Mouse (Mus musculus) layer of hippocampus, adult 2 months (tissue): ENCODE results near the gene Rnf187. TPM values are rescaled to one million over a fixed set of nuclear protein-coding genes. Genes with fewer than 3 reads are reported as not detected.

Experiments used
- DNase-seq, 2 experiments: peaks; one replicate each; pipeline ENCODE4 v3.0.0; 2022; ENCODE audit warnings: low spot score in 2 of 2
- H3K27ac ChIP-seq: fragments of 200-600 bp; 2 replicates; pipeline ENCODE4 v1.8.1; 2022
- H3K4me3 ChIP-seq: fragments of 200-600 bp; 2 replicates; pipeline ENCODE4 v1.8.1; 2022; ENCODE audit warnings: mild to moderate bottlenecking
- CTCF ChIP-seq: fragments of 200-600 bp; conservative IDR thresholded peaks from 2 replicates; pipeline ENCODE4 v1.8.1; 2022; ENCODE audit warnings: antibody characterized with exemption, mild to moderate bottlenecking, moderate library complexity
- total RNA-seq, 2 experiments: library from RNA; stranded (reverse); gene quantifications; 2 replicates each; pipeline ENCODE4 v1.2.3; 2021

Rnf187 gene
- total RNA-seq, 2 experiments from 2014 or later = 462 to 508 TPM

GRCm38 (mm10) chr11:58978027-58978705 lies 39.5 kb upstream of the Rnf187 start, which contains the start of gene Trim11:
Trim11 (plus strand) TSS chr11:58978093.
- Histone ChIP-seq H3K27ac (peak within 1 kb of the TSS; percentile 95), H3K4me3 (peak within 1 kb of the TSS; percentile 67)
- DNase-seq = peak in 1 of 2 experiments; percentile 67
- TF ChIP-seq CTCF = no peak

DNA sequence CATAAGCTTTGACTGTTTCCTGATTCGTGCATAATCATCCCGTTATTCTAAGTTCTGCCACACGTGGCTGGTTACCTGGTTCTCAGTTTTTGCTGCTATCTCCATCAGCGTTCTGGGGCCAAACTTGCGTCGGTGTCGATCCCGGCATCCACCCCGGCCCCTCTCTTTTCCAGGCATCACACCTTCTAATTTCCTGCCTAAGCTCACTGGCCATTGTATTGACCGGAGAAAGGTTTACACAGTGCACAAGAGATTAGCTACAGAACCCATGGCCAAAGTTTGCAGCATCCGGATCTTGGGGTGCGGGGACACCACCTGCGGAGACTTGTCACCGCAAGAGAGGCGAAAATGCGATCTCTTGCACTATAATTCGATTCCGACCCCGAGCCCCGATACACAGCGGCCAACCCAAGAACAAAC lies 38.9 kb upstream of the Rnf187 start:
- DNase-seq = no peak
- peak overlapping the region; percentile 67 for H3K4me3 ChIP-seq
- TF ChIP-seq CTCF = no peak
- peak overlapping the region; percentile 95 for H3K27ac ChIP-seq

GRCm38 (mm10) chr11:58977150-58977549 lies 38.4 kb upstream of the Rnf187 start:
- TF ChIP-seq CTCF = no peak
- Histone ChIP-seq H3K27ac (peak overlapping the region; percentile 95), H3K4me3 (peak overlapping the region; percentile 67)
- no peak for DNase-seq

GRCm38 (mm10) chr11:58974414-58974813 lies 35.7 kb upstream of the Rnf187 start:
- Histone ChIP-seq H3K27ac (no peak overlapping the region), H3K4me3 (no peak overlapping the region)
- no peak for DNase-seq
- no peak for TF ChIP-seq CTCF

DNA sequence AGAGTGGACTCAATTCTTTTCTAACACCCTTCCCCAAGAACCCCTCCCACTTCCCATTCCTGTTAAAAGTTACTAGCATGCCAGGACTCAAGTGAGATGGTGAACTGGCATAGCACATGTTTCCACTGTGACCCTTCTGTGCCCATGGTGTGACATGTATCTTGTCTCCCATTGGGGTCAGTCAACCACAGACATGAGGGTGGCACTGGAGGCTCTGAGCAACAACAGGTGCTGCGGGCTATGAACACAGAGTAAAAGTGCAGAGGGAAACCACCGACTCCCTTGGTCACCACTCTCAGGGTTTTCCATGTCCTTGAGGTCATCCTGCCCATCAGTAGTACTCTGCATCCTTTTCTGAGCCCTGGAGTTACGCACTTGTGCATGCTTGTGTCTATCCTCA lies 33.1 kb upstream of the Rnf187 start:
- TF ChIP-seq CTCF = no peak
- DNase-seq = no peak
- no peak overlapping the region for H3K4me3 ChIP-seq
- H3K27ac ChIP-seq = no peak overlapping the region

DNA sequence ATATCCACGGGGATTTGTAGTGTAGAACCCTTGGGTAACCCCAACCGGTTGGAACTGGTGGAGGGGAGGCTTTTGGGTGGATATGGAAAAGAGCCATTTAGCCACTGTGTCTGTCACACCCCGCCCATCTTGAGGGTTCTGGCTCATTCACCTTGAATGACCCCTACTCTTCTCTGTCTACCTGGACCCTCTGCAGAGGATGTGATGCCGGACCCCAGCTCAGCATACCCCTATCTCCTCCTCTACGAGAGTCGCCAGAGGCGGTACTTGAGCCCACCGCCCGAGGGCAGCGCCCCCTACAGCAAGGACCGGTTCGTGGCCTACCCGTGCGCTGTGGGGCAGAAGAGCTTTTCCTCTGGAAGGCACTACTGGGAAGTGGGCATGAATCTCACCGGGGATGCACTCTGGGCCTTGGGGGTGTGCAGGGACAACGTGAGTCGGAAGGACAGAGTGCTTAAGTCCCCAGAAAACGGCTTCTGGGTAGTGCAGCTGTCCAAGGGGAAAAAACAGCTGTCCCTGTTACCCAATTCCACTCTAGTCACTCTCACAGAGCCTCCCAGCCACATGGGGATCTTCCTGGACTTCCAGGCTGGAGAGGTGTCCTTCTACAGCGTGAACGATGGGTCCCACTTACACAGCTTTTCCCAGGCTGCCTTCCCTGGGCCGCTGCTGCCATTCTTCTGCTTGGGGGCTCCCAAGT lies 32.3 kb upstream of the Rnf187 start:
- Histone ChIP-seq H3K4me3 (no peak overlapping the region), H3K27ac (no peak overlapping the region)
- no peak for DNase-seq
- peak; percentile 42 for TF ChIP-seq CTCF

DNA sequence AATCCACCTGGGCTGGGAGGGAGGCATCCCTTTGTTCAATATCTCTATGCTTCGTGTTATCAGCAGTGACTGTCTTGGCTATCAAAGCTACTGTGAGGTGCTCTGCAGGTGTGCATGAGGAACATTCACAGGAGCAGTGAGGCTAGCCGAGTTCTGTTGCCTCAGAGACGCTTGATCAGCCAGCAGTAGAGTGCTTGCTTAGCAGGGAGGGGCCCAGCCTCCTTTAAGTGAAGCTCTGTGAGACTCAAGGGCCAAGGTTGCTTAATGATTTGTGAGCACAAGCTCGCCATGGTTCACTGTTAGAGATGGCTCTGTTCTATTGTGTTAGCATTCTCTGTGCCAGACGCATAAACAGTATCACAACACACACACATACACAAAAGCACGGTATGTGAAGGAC lies 30.9 kb upstream of the Rnf187 start:
- H3K4me3 ChIP-seq = no peak overlapping the region
- DNase-seq = no peak
- H3K27ac ChIP-seq = no peak overlapping the region
- no peak for TF ChIP-seq CTCF

- no peak for DNase-seq
- no peak for TF ChIP-seq CTCF
- no peak overlapping the region for H3K27ac ChIP-seq
- H3K4me3 ChIP-seq = no peak overlapping the region
Observed at GRCm38 (mm10) chr11:58969027-58969426, 30.3 kb upstream of the Rnf187 start.

DNA sequence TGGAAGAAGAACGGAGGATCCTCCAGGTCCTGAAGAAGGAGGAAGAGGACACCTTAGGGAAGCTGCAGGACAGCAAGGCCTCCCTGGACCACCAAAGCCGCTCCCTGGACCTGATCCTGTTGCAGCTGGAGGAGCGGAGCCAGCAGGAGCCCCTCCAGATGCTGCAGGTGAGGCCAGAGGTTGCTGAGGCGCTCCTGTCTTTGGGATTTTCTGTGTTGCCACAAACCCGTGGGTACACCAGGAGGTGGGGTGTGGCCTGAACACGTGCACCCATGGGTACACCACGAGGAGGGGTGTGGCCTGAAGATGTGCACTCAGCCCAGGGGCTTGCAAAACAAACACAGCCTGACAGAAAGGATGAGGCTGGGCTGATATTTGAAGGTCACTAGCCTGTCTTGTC lies 29.8 kb upstream of the Rnf187 start:
- no peak overlapping the region for H3K4me3 ChIP-seq
- no peak overlapping the region for H3K27ac ChIP-seq
- DNase-seq = no peak
- TF ChIP-seq CTCF = no peak

GRCm38 (mm10) chr11:58967346-58967745 lies 28.6 kb upstream of the Rnf187 start:
- Histone ChIP-seq H3K27ac (no peak overlapping the region), H3K4me3 (no peak overlapping the region)
- TF ChIP-seq CTCF = peak; percentile 78
- DNase-seq = no peak

GRCm38 (mm10) chr11:58965001-58965760 lies 26.5 kb upstream of the Rnf187 start:
- Histone ChIP-seq H3K27ac (no peak overlapping the region), H3K4me3 (no peak overlapping the region)
- DNase-seq = no peak
- no peak for TF ChIP-seq CTCF

GRCm38 (mm10) chr11:58964216-58964615 lies 25.5 kb upstream of the Rnf187 start:
- H3K27ac ChIP-seq = no peak overlapping the region
- H3K4me3 ChIP-seq = no peak overlapping the region
- DNase-seq = no peak
- no peak for TF ChIP-seq CTCF

DNA sequence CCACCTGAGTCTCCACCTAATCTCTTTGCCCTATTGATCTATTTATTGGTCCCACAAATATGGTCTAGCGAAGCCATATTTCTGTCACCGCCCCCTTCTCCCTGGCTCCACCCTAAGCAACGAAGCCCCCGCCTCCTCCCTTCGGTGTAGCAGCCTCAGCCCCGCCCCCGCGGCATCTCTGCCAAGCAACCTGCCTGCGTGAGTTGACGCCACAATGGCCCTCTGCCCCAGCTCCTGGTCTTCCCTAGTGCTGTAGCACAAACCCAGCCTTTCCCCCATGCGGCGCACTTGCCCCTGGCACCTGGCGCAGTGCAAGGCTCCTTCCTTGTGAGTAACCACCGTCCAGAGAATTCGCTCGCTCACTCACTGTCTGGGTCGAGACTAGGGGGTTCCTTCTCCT lies 24.8 kb upstream of the Rnf187 start:
- no peak for DNase-seq
- no peak for TF ChIP-seq CTCF
- H3K27ac ChIP-seq = no peak overlapping the region
- no peak overlapping the region for H3K4me3 ChIP-seq
